Mouse (Mus musculus) embryonic facial prominence, embryonic 11.5 days (tissue): ENCODE measurements around the gene Kncn. TPM values are rescaled to one million over a fixed set of nuclear protein-coding genes. Genes with fewer than 3 reads are reported as not detected.
A peak's percentile ranks its signal among the peaks of the same experiment; 100 is the strongest.

Source experiments
- ATAC-seq: fragments of 200-750 bp; cut with Nextera tagmentation; replicated peaks from 2 replicates; pipeline ENCODE4 v1.8.0; 2017; ENCODE audit warnings: low read depth; ENCODE audit not compliant: insufficient number of reproducible peaks, low FRiP score, low TSS enrichment
- DNase-seq: peaks from one replicate; pipeline ENCODE4 v3.0.0-alpha.2; 2015; ENCODE audit warnings: low spot score
- H3K27ac ChIP-seq: fragments of 300-500 bp; sonication (generic); replicated peaks from 2 replicates; pipeline ENCODE4 v1.5.1; 2014; ENCODE audit warnings: mild to moderate bottlenecking, low read depth, low read length, control low read depth
- H3K27me3 ChIP-seq: fragments of 300-500 bp; sonication (generic); 2 replicates; pipeline ENCODE4 v1.6.1; 2014; ENCODE audit warnings: mild to moderate bottlenecking, low read length, moderate library complexity, mixed read lengths; ENCODE audit not compliant: control insufficient read depth, insufficient read depth
- H3K36me3 ChIP-seq: fragments of 300-500 bp; sonication (generic); replicated peaks from 2 replicates; pipeline ENCODE4 v1.6.1; 2014; ENCODE audit warnings: low read depth, mild to moderate bottlenecking, low read length, moderate library complexity, mixed read lengths; ENCODE audit not compliant: control insufficient read depth, insufficient read depth
- H3K4me1 ChIP-seq: fragments of 300-500 bp; sonication (generic); 2 replicates; pipeline ENCODE4 v1.6.1; 2014; ENCODE audit warnings: low read length, mixed read lengths; ENCODE audit not compliant: control insufficient read depth, insufficient read depth
- H3K4me2 ChIP-seq: fragments of 300-500 bp; sonication (generic); 2 replicates; pipeline ENCODE4 v1.6.1; 2014; ENCODE audit warnings: low read depth, mild to moderate bottlenecking, control low read depth, low read length, moderate library complexity
- H3K4me3 ChIP-seq: fragments of 300-500 bp; sonication (generic); 2 replicates; pipeline ENCODE4 v1.5.1; 2014; ENCODE audit warnings: low read depth, low read length, control low read depth
- H3K9ac ChIP-seq: fragments of 300-500 bp; sonication (generic); replicated peaks from 2 replicates; pipeline ENCODE4 v1.6.1; 2014; ENCODE audit warnings: mild to moderate bottlenecking, control low read depth, low read length
- H3K9me3 ChIP-seq: fragments of 300-500 bp; sonication (generic); replicated peaks from 2 replicates; pipeline ENCODE4 v1.6.1; 2016; ENCODE audit warnings: mild to moderate bottlenecking, low read length, inconsistent platforms, mixed read lengths; ENCODE audit not compliant: control insufficient read depth
- WGBS: fragments of 180-500 bp; shearing (Covaris S2); extraction: QIAGEN DNeasy Blood & Tissue Kit; methylation state at CpG from one replicate; pipeline ENCODE4 v1.1.7; 2014; 5-methylcytosine and 5-hydroxymethylcytosine counted together
- polyA plus RNA-seq: library from polyadenylated mRNA; unstranded; fragments of >200 nt; fragmentation: Nextera tagmentation; extraction: Ambion mirVana; gene quantifications from 2 replicates; pipeline ENCODE4 v1.2.1, GENCODE M21; 2014

Kncn gene
- polyA plus RNA-seq, 1 experiment from 2014 or later = not detected

DNA sequence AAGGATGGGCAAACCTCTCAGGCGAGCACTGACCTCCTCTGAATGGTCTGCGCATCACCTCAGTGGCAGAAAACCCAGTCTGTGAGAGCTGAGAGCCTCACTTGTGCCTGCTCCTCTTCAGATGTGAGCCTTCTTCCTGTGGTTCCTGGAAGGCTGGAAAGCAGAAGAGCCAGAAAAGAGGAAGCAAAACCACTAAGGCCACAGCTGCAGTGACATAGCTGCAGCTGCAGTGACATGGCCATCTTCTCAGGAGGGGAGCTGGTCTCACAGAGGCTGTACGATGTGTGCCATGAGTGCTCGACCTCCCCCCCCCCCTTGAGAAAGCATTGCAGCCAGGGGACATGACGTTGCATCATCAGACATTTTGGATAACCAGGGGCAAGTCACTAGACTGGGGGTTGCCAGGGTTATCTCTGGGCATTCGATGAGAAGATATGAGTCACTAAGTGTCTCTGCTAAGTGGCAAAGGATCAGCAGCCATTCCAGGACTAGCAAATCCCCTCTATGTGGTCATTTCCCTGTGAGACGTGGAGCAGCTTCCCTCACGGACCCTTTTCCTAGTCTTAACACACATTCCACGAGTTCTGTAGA lies 26.8 kb upstream of the Kncn start:
- H3K36me3 ChIP-seq = no peaks in the 10 kb centered on the region
- H3K4me2 ChIP-seq = no peak overlapping the region
- ATAC-seq (no peak), DNase-seq (no peak)
- no peaks in the 10 kb centered on the region for H3K9me3 ChIP-seq
- no peak overlapping the region for H3K4me3 ChIP-seq
- H3K4me1 ChIP-seq = no peaks in the 10 kb centered on the region
- WGBS = 81% methylated on average over 9 of the region's 9 CpGs
- H3K27me3 ChIP-seq = no peaks in the 10 kb centered on the region
- no peak overlapping the region for H3K27ac ChIP-seq
- no peak overlapping the region for H3K9ac ChIP-seq

DNA sequence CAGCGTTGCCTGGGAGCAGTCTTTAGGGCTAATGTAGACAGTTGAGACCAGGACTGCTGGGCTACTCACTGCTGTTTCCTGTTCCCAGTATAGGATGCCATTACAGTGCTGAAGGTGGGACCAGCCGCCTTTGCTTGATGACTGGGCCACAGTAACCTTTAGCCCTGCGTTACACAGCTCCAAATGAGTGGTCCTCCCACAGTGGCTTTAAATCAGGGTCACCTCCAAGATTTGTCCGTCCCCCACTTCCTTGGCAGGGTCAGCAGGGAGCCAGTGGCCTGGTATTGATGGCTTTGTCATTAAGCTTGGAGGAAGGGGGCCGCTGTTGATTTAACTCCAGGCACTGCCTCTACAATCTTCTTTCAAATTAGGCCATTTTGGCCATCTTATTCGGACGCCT lies 20.8 kb upstream of the Kncn start:
- Histone ChIP-seq H3K4me2 (no peak overlapping the region), H3K27ac (no peak overlapping the region), H3K27me3 (no peaks in the 10 kb centered on the region), H3K36me3 (no peaks in the 10 kb centered on the region), H3K4me3 (no peak overlapping the region), H3K4me1 (no peaks in the 10 kb centered on the region), H3K9me3 (no peaks in the 10 kb centered on the region), H3K9ac (no peak overlapping the region)
- DNase-seq (no peak), ATAC-seq (no peak)
- WGBS = 67% methylated on average over 7 of the region's 7 CpGs

- 40% methylated on average over 10 of the region's 10 CpGs for WGBS
- H3K9me3 ChIP-seq = no peaks in the 10 kb centered on the region
- no peak overlapping the region for H3K27ac ChIP-seq
- no peaks in the 10 kb centered on the region for H3K4me1 ChIP-seq
- no peak overlapping the region for H3K4me3 ChIP-seq
- no peaks in the 10 kb centered on the region for H3K36me3 ChIP-seq
- no peak overlapping the region for H3K4me2 ChIP-seq
- no peak overlapping the region for H3K9ac ChIP-seq
- DNase-seq = peak; percentile 48
- no peak for ATAC-seq
- no peaks in the 10 kb centered on the region for H3K27me3 ChIP-seq
Observed at GRCm38 (mm10) chr4:115863880-115864279, 20.3 kb upstream of the Kncn start.

DNA sequence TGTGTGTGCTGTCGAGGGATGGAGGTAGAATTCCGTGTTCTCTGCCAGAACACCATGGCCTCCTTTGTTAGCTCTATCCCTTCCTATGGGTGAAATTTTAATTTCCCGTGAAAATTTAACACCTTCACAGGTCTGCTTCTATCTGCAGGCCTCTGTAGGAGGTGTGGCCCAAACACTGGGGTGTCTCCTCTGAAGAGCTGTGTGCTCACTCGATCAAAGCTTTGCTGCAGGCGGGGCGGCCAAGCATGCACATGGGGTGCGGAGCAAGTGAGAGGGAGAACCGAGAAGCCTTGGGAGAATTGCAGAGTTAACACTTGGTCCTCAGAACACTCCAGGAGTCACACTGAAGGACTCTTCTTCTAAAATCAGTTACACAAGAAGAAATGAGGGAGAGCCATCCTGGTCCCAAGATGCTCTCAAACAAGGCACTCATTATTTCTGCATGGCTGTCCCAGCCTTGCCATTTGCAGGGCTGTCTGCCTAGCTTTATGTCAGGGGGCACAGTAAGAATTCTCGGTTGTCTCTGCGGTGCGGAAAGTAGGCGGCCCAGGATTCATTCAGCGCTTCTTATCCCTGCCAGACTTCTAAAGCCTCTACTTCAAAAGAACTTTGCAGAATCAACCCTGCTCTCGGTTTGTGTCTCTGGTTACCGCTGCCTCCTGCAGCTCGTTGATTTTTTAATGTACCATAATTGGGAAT lies 14.5 kb upstream of the Kncn start:
- Histone ChIP-seq H3K36me3 (no peaks in the 10 kb centered on the region; the same call in 1 of the 2 replicates), H3K9me3 (no peaks in the 10 kb centered on the region), H3K27me3 (no peaks in the 10 kb centered on the region), H3K4me1 (no peaks in the 10 kb centered on the region; the same call in 1 of the 2 replicates), H3K9ac (no peak overlapping the region), H3K27ac (no peak overlapping the region), H3K4me3 (no peak overlapping the region), H3K4me2 (no peak overlapping the region)
- peak; percentile 30 for DNase-seq
- ATAC-seq = no peak
- 18% methylated on average over 16 of the region's 16 CpGs for WGBS

DNA sequence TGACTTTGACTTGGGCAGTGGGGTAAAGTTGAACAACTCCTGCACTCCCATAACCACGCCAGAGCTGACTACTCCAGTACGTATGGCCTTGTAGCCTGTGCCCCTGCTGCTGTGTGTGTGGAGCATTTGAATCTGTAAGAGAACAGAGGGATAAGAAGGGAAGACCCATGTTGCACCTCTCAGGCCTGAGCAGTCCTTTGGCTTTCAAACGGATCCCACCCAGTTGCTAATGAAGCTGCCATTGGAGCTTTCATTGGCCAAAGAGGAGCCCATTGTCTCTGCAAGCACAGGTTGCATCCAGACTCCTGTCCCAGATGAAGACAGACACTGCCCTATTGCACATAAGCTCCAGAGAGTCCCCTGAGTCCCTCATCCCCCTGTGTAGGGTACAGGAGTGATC lies 11.0 kb upstream of the Kncn start:
- DNase-seq = no peak
- Histone ChIP-seq H3K27ac (no peak overlapping the region), H3K4me2 (no peak overlapping the region), H3K4me1 (no peaks in the 10 kb centered on the region; the same call in 1 of the 2 replicates), H3K9me3 (no peaks in the 10 kb centered on the region), H3K36me3 (no peaks in the 10 kb centered on the region; the same call in 1 of the 2 replicates), H3K4me3 (no peak overlapping the region), H3K27me3 (no peaks in the 10 kb centered on the region), H3K9ac (no peak overlapping the region)
- WGBS = 79% methylated on average over 3 of the region's 3 CpGs
- no peak for ATAC-seq

GRCm38 (mm10) chr4:115878216-115878678 lies 6.0 kb upstream of the Kncn start:
- H3K27ac ChIP-seq = no peak overlapping the region
- no peaks in the 10 kb centered on the region for H3K9me3 ChIP-seq
- no peaks in the 10 kb centered on the region for H3K4me1 ChIP-seq
- ATAC-seq (peak; percentile 50), DNase-seq (peak; percentile 50)
- H3K27me3 ChIP-seq = no peaks in the 10 kb centered on the region
- H3K36me3 ChIP-seq = no peaks in the 10 kb centered on the region
- no peak overlapping the region for H3K4me2 ChIP-seq
- H3K4me3 ChIP-seq = no peak overlapping the region
- WGBS = under 1% methylated on average over 11 of the region's 11 CpGs
- no peak overlapping the region for H3K9ac ChIP-seq

DNA sequence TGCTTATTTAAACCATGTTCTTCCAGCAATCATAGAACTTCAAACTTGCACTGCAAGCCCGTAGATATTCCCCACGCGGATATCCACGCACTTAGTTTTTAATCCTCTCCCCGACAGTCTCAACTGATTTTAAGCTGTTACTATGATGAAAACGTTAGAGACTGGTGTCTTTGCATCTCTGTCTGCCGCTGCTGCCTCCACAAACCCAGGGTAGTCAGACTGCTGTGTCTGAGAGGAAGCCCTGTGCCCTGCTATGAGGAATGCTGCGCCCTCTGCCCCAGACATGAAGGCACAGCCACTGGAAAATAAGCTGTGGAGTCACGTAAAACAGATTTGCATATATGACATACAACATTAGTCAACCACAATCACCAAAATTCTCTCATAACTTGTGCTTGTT lies 5.4 kb upstream of the Kncn start:
- Histone ChIP-seq H3K36me3 (no peaks in the 10 kb centered on the region), H3K4me2 (no peak overlapping the region), H3K4me1 (no peaks in the 10 kb centered on the region), H3K4me3 (no peak overlapping the region), H3K27ac (no peak overlapping the region), H3K9me3 (no peaks in the 10 kb centered on the region), H3K27me3 (no peaks in the 10 kb centered on the region), H3K9ac (no peak overlapping the region)
- ATAC-seq (no peak), DNase-seq (no peak)
- WGBS = 41% methylated on average over 9 of the region's 9 CpGs

- Histone ChIP-seq H3K4me3 (no peak overlapping the region), H3K9me3 (no peaks in the 10 kb centered on the region), H3K27ac (no peak overlapping the region), H3K9ac (no peak overlapping the region), H3K36me3 (no peaks in the 10 kb centered on the region), H3K4me1 (no peaks in the 10 kb centered on the region), H3K4me2 (no peak overlapping the region), H3K27me3 (no peaks in the 10 kb centered on the region)
- no peak for DNase-seq
- no peak for ATAC-seq
- WGBS = 9% methylated on average over 1 of the region's 1 CpGs
Observed at GRCm38 (mm10) chr4:115881183-115881582, 3.0 kb upstream of the Kncn start.
